Mouse (Mus musculus): Measurements from ENCODE around the gene Casc4. TPM values are rescaled to one million over a fixed set of nuclear protein-coding genes. Genes with fewer than 3 reads are reported as not detected.

The Casc4 gene
- polyA plus RNA-seq, 1 experiment from 2014 or later: 45.7 TPM

DNA sequence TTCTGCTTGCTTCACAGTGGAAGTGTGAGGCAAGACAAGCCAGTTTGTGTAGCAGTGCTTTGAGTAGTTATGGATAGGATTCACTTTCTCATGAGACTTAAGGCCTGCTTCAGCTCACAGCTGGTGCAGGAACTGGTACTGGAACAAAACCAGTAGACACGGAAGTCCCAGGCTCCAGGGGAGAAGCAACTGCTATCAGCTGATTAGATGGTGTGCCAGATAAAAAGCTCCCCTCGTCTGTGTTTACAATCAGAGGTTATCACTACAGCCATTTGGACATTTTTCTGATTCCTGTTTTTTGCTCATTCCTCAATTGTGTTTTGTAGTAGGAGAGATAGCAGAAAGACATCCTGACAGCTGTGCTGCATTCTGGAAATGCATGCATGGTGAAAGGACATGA is 14.7 kb upstream of the Casc4 start:
- H3K4me2 ChIP-seq (replicated peaks): no peak overlapping the region
- no peak overlapping the region for H3K4me3 ChIP-seq (replicated peaks; ENCODE audit: low read length)
- no peaks in the 10 kb centered on the region for H3K36me3 ChIP-seq (replicated peaks; ENCODE audit: control insufficient read depth, insufficient read depth)
- H3K27me3 ChIP-seq (ENCODE audit: control insufficient read depth, insufficient read depth, low read length): no peaks in the 10 kb centered on the region
- no peak overlapping the region for H3K9ac ChIP-seq
- WGBS: 83% methylated on average over 2 of the region's 2 CpGs
- DNase-seq (ENCODE audit: low spot score) (no peak), ATAC-seq (ENCODE audit: low FRiP score) (no peak)
- H3K4me1 ChIP-seq (replicated peaks; ENCODE audit: control insufficient read depth, insufficient read depth, low read length): no peaks in the 10 kb centered on the region
- no peak overlapping the region for H3K27ac ChIP-seq
- no peaks in the 10 kb centered on the region for H3K9me3 ChIP-seq (ENCODE audit: control insufficient read depth, low read length)

DNA sequence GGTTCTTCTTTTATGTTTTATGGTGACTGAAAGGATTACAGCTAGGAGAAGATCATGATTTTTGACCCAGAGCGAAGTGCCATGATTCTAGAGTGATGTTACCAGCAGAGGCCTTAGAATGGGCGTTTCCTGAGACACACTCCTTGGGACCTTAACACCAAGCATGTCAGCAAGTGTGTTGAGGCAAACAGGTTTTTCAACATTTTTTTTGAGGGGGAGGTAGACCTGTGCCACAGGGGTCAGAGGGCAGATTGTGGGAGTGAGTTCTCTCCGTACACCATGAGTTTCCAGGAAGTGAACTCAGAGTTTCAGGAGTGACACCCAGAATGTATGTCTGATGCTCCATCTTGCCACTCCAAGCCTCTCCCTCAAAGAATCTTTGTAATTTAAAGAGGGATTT is 12.8 kb upstream of the Casc4 start:
- Histone ChIP-seq H3K9me3 (ENCODE audit: control insufficient read depth, low read length) (no peaks in the 10 kb centered on the region), H3K27me3 (ENCODE audit: control insufficient read depth, insufficient read depth, low read length) (no peaks in the 10 kb centered on the region), H3K27ac (no peak overlapping the region), H3K4me2 (replicated peaks) (no peak overlapping the region), H3K36me3 (replicated peaks; ENCODE audit: control insufficient read depth, insufficient read depth) (no peaks in the 10 kb centered on the region), H3K9ac (no peak overlapping the region), H3K4me1 (replicated peaks; ENCODE audit: control insufficient read depth, insufficient read depth, low read length) (no peaks in the 10 kb centered on the region), H3K4me3 (replicated peaks; ENCODE audit: low read length) (no peak overlapping the region)
- ATAC-seq (ENCODE audit: low FRiP score) (no peak), DNase-seq (ENCODE audit: low spot score) (no peak)
- 82% methylated on average over 3 of the region's 3 CpGs for WGBS

DNA sequence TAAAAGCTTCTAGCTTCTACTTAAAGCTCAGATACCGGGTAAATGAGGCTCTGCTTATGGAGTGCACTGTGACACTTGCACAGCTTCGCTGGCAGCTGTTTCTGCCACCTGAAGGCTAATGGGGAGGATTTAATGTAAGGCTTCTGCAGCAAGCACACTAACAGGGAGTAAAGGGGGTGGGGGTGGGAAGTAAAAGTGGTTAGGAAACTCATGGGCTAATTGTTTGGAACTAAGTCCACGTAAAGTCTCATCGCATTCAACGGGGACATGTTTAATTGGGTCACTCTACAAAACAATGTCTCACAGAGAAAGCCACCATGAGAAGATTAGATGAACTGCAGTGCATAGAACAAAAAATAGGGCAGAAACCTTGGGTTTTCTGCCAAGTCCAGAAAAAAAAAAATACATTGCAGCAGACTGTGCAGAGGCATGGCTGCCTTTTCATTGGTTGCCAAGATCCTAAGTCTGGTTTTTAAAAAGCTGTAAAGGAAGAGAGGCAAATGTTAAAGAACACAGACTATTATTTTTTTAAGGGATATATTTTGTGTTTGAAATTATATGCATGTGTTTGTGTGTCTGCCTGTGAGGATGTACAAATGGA is 7.3 kb upstream of the Casc4 start:
- Histone ChIP-seq H3K27ac (no peak overlapping the region), H3K9me3 (ENCODE audit: control insufficient read depth, low read length) (no peaks in the 10 kb centered on the region), H3K9ac (no peak overlapping the region), H3K4me3 (replicated peaks; ENCODE audit: low read length) (no peak overlapping the region), H3K27me3 (ENCODE audit: control insufficient read depth, insufficient read depth, low read length) (0 out of 2 replicates have a peak, but pooled peaks cover 3% of the 10 kb centered on the region), H3K4me1 (replicated peaks; ENCODE audit: control insufficient read depth, insufficient read depth, low read length) (no peaks in the 10 kb centered on the region), H3K4me2 (replicated peaks) (no peak overlapping the region), H3K36me3 (replicated peaks; ENCODE audit: control insufficient read depth, insufficient read depth) (no peaks in the 10 kb centered on the region)
- DNase-seq (ENCODE audit: low spot score): no peak
- no peak for ATAC-seq (ENCODE audit: low FRiP score)
- WGBS: 59% methylated on average over 5 of the region's 5 CpGs

DNA sequence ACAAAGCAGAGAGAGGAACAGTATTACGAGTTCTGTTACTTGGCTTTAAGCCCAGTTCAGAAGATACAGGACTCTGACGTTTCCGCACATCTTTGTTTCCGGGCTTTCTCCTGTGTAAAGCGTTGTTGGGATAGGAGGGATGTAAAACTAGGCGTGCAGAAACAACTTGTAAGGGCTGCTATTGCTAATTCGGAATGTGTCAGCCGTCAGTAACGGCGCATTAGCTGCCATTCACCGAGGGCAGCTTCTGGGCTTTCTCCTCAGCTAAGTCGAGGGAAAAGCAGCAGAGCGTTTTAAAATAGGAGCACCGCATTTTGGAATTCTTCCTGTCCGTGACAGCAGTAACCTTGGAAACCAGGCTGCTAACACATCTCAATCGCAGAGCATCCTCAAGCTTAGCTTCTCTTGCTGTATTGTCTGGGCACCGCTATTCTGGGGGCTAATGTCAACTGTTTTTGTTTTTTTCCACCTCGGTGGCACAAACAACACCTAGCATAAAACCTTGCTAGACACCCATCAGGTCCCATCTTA is 634 bp upstream of the Casc4 start:
- ATAC-seq (ENCODE audit: low FRiP score) (peak; percentile 61), DNase-seq (ENCODE audit: low spot score) (peak; percentile 68)
- H3K9me3 ChIP-seq (ENCODE audit: control insufficient read depth, low read length): no peaks in the 10 kb centered on the region
- H3K27ac ChIP-seq: peak overlapping the region; percentile 96
- 0 out of 2 replicates have a peak, but pooled peaks cover 5% of the 10 kb centered on the region for H3K36me3 ChIP-seq (replicated peaks; ENCODE audit: control insufficient read depth, insufficient read depth)
- 1% methylated on average over 18 of the region's 18 CpGs for WGBS
- H3K4me2 ChIP-seq (replicated peaks): peak overlapping the region; percentile 89
- 0 out of 2 replicates have a peak, but pooled peaks cover 3% of the 10 kb centered on the region for H3K27me3 ChIP-seq (ENCODE audit: control insufficient read depth, insufficient read depth, low read length)
- peak overlapping the region; percentile 73 for H3K4me3 ChIP-seq (replicated peaks; ENCODE audit: low read length)
- H3K4me1 ChIP-seq (replicated peaks; ENCODE audit: control insufficient read depth, insufficient read depth, low read length): peaks cover 22% of the 10 kb centered on the region
- peak overlapping the region; percentile 84 for H3K9ac ChIP-seq

DNA sequence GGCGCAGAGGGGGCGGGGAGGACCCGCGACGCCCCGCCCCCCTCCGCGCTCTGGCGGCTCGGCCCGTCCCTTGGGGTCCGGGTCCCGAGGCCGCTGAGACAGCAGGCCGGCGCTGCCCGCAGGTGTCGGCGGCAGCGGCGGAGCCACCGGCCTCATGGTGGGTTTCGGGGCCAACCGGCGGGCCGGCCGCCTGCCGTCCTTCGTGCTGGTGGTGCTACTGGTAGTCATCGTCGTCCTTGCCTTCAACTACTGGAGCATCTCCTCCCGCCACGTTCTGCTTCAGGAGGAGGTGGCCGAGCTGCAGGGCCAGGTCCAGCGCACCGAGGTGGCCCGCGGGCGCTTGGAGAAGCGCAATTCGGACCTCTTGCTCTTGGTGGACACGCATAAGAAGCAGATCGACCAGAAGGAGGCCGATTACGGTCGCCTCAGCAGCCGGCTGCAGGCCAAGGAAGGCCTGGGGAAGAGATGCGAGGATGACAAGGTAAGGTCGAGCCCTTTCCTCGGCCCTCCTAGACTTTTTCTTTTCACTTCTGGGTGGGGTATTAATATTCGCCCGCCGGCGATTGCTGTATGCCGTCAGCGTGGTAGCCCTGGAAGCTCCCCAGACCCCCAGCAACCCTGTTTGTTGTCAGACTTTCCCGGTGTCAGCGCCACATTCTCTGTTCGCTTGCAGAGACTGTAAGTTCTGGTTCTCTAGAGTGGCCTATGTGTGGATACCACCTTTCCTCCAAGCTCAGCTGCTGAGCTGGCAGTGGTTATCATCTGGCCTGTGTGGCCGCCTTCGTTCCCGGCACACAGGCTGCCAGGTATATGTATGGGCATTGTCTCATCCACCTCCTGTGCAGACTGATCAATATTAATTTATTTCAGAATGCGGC is 520 bp downstream of the Casc4 start:
- peak overlapping the region; percentile 96 for H3K27ac ChIP-seq
- H3K36me3 ChIP-seq (replicated peaks; ENCODE audit: control insufficient read depth, insufficient read depth): 0 out of 2 replicates have a peak, but pooled peaks cover 5% of the 10 kb centered on the region
- peak overlapping the region; percentile 84 for H3K9ac ChIP-seq
- peak; percentile 43 for DNase-seq (ENCODE audit: low spot score)
- peaks cover 25% of the 10 kb centered on the region for H3K4me1 ChIP-seq (replicated peaks; ENCODE audit: control insufficient read depth, insufficient read depth, low read length)
- H3K4me3 ChIP-seq (replicated peaks; ENCODE audit: low read length): peak overlapping the region; percentile 73
- H3K27me3 ChIP-seq (ENCODE audit: control insufficient read depth, insufficient read depth, low read length): 0 out of 2 replicates have a peak, but pooled peaks cover 3% of the 10 kb centered on the region
- ATAC-seq (ENCODE audit: low FRiP score): peak; percentile 66; the same call in 1 of the 2 replicates
- WGBS: under 1% methylated on average over 60 of the region's 63 CpGs
- no peaks in the 10 kb centered on the region for H3K9me3 ChIP-seq (ENCODE audit: control insufficient read depth, low read length)
- peak overlapping the region; percentile 89 for H3K4me2 ChIP-seq (replicated peaks)

DNA sequence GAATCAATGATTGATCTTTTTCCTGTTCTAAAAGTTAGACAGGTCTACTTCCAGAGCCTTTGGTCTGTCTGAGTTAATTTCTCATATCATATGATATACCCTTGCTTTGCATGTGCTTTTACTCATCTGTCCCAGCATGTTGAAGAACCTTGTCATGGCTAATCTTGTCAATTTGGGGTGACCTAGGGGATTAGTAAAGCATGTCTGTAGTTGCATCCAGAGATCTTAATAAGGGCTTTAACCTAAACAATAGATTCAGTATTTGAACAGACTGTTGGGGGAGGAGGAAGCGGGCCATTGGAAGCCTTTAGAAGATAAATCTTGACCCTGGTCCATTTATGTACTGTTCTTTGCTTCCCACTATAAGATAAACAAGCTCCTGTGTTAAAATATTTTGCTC is 12.7 kb downstream of the Casc4 start:
- H3K27me3 ChIP-seq (ENCODE audit: control insufficient read depth, insufficient read depth, low read length): no peaks in the 10 kb centered on the region
- no peak overlapping the region for H3K4me2 ChIP-seq (replicated peaks)
- ATAC-seq (ENCODE audit: low FRiP score) (no peak), DNase-seq (ENCODE audit: low spot score) (no peak)
- no peaks in the 10 kb centered on the region for H3K4me1 ChIP-seq (replicated peaks; ENCODE audit: control insufficient read depth, insufficient read depth, low read length)
- no peaks in the 10 kb centered on the region for H3K9me3 ChIP-seq (ENCODE audit: control insufficient read depth, low read length)
- H3K9ac ChIP-seq: no peak overlapping the region
- WGBS: 91% methylated on average over 1 of the region's 1 CpGs
- no peak overlapping the region for H3K4me3 ChIP-seq (replicated peaks; ENCODE audit: low read length)
- H3K36me3 ChIP-seq (replicated peaks; ENCODE audit: control insufficient read depth, insufficient read depth): no peaks in the 10 kb centered on the region
- H3K27ac ChIP-seq: no peak overlapping the region

DNA sequence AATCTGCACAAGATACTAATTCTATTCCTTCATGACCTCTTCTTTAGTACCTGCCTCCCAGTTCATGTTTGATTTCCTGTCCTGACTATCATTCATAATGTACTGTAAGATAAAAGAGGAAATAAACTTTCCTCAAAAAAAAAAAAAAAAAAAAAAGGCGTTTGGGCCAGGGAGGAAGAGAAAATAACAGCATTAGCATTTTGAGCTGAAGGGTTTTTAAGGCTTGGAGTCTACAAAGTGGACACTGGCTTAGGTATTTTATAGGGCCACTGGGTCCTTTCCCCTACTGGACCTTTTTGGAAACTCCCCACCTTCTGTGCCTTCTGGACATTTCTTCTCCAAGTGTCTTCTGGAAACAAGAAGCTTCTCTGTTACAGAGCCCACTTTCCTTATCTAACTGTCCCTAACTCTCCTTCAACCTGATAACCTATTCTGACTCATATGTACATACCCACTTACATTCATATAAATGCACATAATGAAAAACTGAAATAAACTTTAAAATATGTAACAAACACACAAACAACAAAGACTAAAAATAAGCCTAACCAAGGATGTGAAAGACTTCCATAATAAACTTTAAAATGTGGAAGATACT is 18.8 kb downstream of the Casc4 start:
- Histone ChIP-seq H3K4me1 (replicated peaks; ENCODE audit: control insufficient read depth, insufficient read depth, low read length) (0 out of 2 replicates have a peak, but pooled peaks cover 3% of the 10 kb centered on the region), H3K27ac (no peak overlapping the region), H3K9me3 (ENCODE audit: control insufficient read depth, low read length) (no peaks in the 10 kb centered on the region), H3K4me2 (replicated peaks) (no peak overlapping the region), H3K9ac (no peak overlapping the region), H3K27me3 (ENCODE audit: control insufficient read depth, insufficient read depth, low read length) (no peaks in the 10 kb centered on the region), H3K36me3 (replicated peaks; ENCODE audit: control insufficient read depth, insufficient read depth) (no peaks in the 10 kb centered on the region), H3K4me3 (replicated peaks; ENCODE audit: low read length) (no peak overlapping the region)
- 89% methylated on average over 1 of the region's 1 CpGs for WGBS
- no peak for DNase-seq (ENCODE audit: low spot score)
- no peak for ATAC-seq (ENCODE audit: low FRiP score)

DNA sequence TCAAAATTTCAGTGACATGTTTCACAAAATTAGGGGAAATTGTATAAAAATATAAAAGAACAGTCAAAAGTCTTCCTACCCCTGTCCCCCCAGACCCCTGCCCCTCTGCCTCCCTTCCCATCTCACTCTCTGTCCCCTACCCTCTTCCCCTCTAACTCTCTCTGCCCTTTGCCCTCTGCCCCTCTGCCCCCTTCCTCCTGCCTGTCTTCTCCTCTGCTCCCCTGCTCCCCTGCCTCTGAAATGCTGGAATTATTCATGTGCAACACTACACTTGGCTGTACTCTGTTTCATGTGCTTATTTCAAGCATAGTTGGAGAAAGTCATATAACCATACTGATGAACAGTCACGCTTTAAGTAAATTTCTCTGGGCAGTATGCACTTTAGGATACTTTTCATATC is 19.6 kb downstream of the Casc4 start:
- WGBS: 100% methylated on average over 1 of the region's 1 CpGs
- no peak for ATAC-seq (ENCODE audit: low FRiP score)

More for the DNA sequence above, 19.6 kb downstream of the Casc4 start:
- no peaks in the 10 kb centered on the region for H3K27me3 ChIP-seq (ENCODE audit: control insufficient read depth, insufficient read depth, low read length)
- H3K9me3 ChIP-seq (ENCODE audit: control insufficient read depth, low read length): no peaks in the 10 kb centered on the region
- H3K4me3 ChIP-seq (replicated peaks; ENCODE audit: low read length): no peak overlapping the region
- no peak overlapping the region for H3K27ac ChIP-seq
- no peak for DNase-seq (ENCODE audit: low spot score)
- H3K4me1 ChIP-seq (replicated peaks; ENCODE audit: control insufficient read depth, insufficient read depth, low read length): 0 out of 2 replicates have a peak, but pooled peaks cover 4% of the 10 kb centered on the region
- no peaks in the 10 kb centered on the region for H3K36me3 ChIP-seq (replicated peaks; ENCODE audit: control insufficient read depth, insufficient read depth)
- no peak overlapping the region for H3K9ac ChIP-seq
- no peak overlapping the region for H3K4me2 ChIP-seq (replicated peaks)

Measured in hindbrain, embryonic 14.5 days (tissue).